Mouse (Mus musculus) spleen, adult 2 months (tissue): ENCODE data around the gene Tmem252.

Source experiments
- CTCF ChIP-seq: fragments of 200-500 bp; IDR thresholded peaks from 2 replicates; pipeline ENCODE4 v1.5.1; 2011; ENCODE audit warnings: mild to moderate bottlenecking, inconsistent platforms; ENCODE audit not compliant: insufficient read depth, insufficient read length, insufficient replicate concordance; ENCODE audit errors: extremely low read depth
- POLR2A ChIP-seq: fragments of 200-500 bp; IDR thresholded peaks from 2 replicates; pipeline ENCODE4 v1.6.1; 2011; ENCODE audit warnings: low read depth, low read length, inconsistent platforms

GRCm38 (mm10) chr19:24676429-24676828 lies 2.6 kb downstream of the Tmem252 start:
- TF ChIP-seq CTCF = no peak
- no peak for TF ChIP-seq POLR2A
